Mouse (Mus musculus) embryonic facial prominence, embryonic 15.5 days (tissue): ENCODE results near the gene Gm20388. TPM values are rescaled to one million over a fixed set of nuclear protein-coding genes. Genes with fewer than 3 reads are reported as not detected.
A peak's percentile ranks its signal among the peaks of the same experiment; 100 is the strongest.

Experiments
- ATAC-seq: fragments of 200-750 bp; cut with Nextera tagmentation; 2 replicates; pipeline ENCODE4 v1.8.0; 2017; ENCODE audit warnings: low read depth, moderate TSS enrichment; ENCODE audit not compliant: insufficient number of reproducible peaks, low FRiP score, low TSS enrichment
- H3K27ac ChIP-seq: fragments of 300-500 bp; sonication (generic); replicated peaks from 2 replicates; pipeline ENCODE4 v1.5.1; 2015; ENCODE audit warnings: mild to moderate bottlenecking, inconsistent platforms
- H3K27me3 ChIP-seq: fragments of 300-500 bp; sonication (generic); 2 replicates; pipeline ENCODE4 v1.6.1; 2015; ENCODE audit warnings: inconsistent platforms
- H3K36me3 ChIP-seq: fragments of 300-500 bp; sonication (generic); 2 replicates; pipeline ENCODE4 v1.6.1; 2015; ENCODE audit warnings: mild to moderate bottlenecking, inconsistent platforms
- H3K4me1 ChIP-seq: fragments of 300-500 bp; sonication (generic); 2 replicates; pipeline ENCODE4 v1.6.1; 2015; ENCODE audit warnings: inconsistent platforms
- H3K4me2 ChIP-seq: fragments of 300-500 bp; sonication (generic); replicated peaks from 2 replicates; pipeline ENCODE4 v1.6.1; 2015; ENCODE audit warnings: mild to moderate bottlenecking, inconsistent platforms
- H3K4me3 ChIP-seq: fragments of 300-500 bp; sonication (generic); replicated peaks from 2 replicates; pipeline ENCODE4 v1.5.1; 2015; ENCODE audit warnings: mild to moderate bottlenecking, inconsistent platforms
- H3K9ac ChIP-seq: fragments of 300-500 bp; sonication (generic); 2 replicates; pipeline ENCODE4 v1.6.1; 2015; ENCODE audit warnings: inconsistent platforms
- H3K9me3 ChIP-seq: fragments of 300-500 bp; sonication (generic); replicated peaks from 2 replicates; pipeline ENCODE4 v1.6.1; 2016; ENCODE audit warnings: inconsistent platforms
- WGBS: fragments of 180-500 bp; shearing (Covaris S2); methylation state at CpG from one replicate; pipeline ENCODE4 v1.1.7; 2015; 5-methylcytosine and 5-hydroxymethylcytosine counted together
- polyA plus RNA-seq: library from polyadenylated mRNA; unstranded; fragments of >200 nt; fragmentation: Nextera tagmentation; extraction: Ambion mirVana; gene quantifications from 2 replicates; pipeline ENCODE4 v1.2.1, GENCODE M21; 2015

The Gm20388 gene
- polyA plus RNA-seq, 1 experiment from 2014 or later, result 8.0 TPM

GRCm38 (mm10) chr8:123760579-123760978 lies 3849.9 kb downstream of the Gm20388 start:
- Histone ChIP-seq H3K4me3 (no peak overlapping the region), H3K27ac (no peak overlapping the region), H3K4me1 (peaks cover 23% of the 10 kb centered on the region), H3K4me2 (no peak overlapping the region), H3K9me3 (no peaks in the 10 kb centered on the region), H3K36me3 (no peaks in the 10 kb centered on the region), H3K27me3 (no peaks in the 10 kb centered on the region; the same call in 1 of the 2 replicates), H3K9ac (no peak overlapping the region)
- 49% methylated on average over 5 of the region's 5 CpGs for WGBS
- ATAC-seq, result no peak

GRCm38 (mm10) chr8:123761266-123761882 lies 3850.7 kb downstream of the Gm20388 start:
- no peak overlapping the region for H3K4me3 ChIP-seq
- no peak overlapping the region for H3K4me2 ChIP-seq
- no peaks in the 10 kb centered on the region; the same call in 1 of the 2 replicates for H3K27me3 ChIP-seq
- H3K27ac ChIP-seq, result no peak overlapping the region
- H3K36me3 ChIP-seq, result no peaks in the 10 kb centered on the region
- WGBS, result 38% methylated on average over 12 of the region's 12 CpGs
- H3K9ac ChIP-seq, result no peak overlapping the region
- H3K4me1 ChIP-seq, result peaks cover 23% of the 10 kb centered on the region
- no peak for ATAC-seq
- H3K9me3 ChIP-seq, result no peaks in the 10 kb centered on the region

DNA sequence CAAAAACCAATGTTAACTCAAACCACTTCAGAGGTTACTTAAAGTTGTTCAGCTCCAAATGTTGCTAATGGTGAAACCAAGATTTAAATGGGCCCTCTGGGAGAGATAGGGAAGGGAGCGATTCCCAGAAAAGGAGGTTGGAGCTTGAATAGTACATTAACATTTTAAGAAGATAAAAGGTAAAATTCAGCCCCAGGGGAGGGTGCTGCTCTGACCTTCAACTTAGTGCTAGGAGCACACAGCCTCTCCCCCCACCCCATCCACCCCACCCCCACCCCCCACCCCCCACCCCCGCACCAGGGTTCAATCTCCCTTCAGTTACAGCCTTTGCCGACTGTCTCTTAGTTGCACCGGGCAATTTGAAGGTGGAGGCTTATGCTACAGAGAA lies 3851.2 kb downstream of the Gm20388 start:
- Histone ChIP-seq H3K27ac (no peak overlapping the region), H3K27me3 (no peaks in the 10 kb centered on the region; the same call in 1 of the 2 replicates), H3K4me1 (peaks cover 23% of the 10 kb centered on the region), H3K9me3 (no peaks in the 10 kb centered on the region), H3K36me3 (no peaks in the 10 kb centered on the region), H3K4me3 (no peak overlapping the region), H3K9ac (no peak overlapping the region), H3K4me2 (no peak overlapping the region)
- ATAC-seq, result no peak
- WGBS, result 17% methylated on average over 4 of the region's 4 CpGs

DNA sequence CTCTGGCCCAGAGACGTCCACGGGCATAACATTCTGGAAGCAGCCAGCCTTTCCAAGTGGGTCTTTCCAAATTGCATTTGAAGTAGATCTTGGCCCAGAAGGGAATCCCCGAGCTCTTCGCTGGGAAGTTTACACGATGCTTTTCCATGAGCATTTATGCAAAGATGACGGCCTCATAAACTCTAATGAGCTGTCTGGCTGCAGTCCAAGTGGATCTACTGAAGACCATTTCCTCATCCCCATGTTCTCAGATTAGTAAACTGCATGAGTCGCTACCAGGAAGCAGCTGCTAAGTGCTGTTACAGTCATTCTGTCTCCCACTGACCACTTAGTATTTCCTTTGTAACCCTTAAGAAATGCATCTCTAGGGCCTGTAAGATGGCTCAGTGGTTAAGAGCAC lies 3852.7 kb downstream of the Gm20388 start:
- WGBS, result 41% methylated on average over 7 of the region's 7 CpGs
- Histone ChIP-seq H3K27me3 (no peaks in the 10 kb centered on the region; the same call in 1 of the 2 replicates), H3K36me3 (no peaks in the 10 kb centered on the region), H3K4me1 (peaks cover 30% of the 10 kb centered on the region), H3K4me3 (no peak overlapping the region), H3K27ac (peak overlapping the region; percentile 29; the same call in 1 of the 2 replicates), H3K4me2 (no peak overlapping the region), H3K9me3 (no peaks in the 10 kb centered on the region), H3K9ac (no peak overlapping the region)
- no peak for ATAC-seq

- no peak overlapping the region for H3K4me2 ChIP-seq
- no peak overlapping the region for H3K4me3 ChIP-seq
- 41% methylated on average over 4 of the region's 4 CpGs for WGBS
- no peak overlapping the region for H3K27ac ChIP-seq
- no peak overlapping the region for H3K9ac ChIP-seq
- H3K36me3 ChIP-seq, result no peaks in the 10 kb centered on the region
- no peak for ATAC-seq
- no peaks in the 10 kb centered on the region; the same call in 1 of the 2 replicates for H3K27me3 ChIP-seq
- H3K9me3 ChIP-seq, result no peaks in the 10 kb centered on the region
- peaks cover 30% of the 10 kb centered on the region for H3K4me1 ChIP-seq
These were observed 3854.0 kb downstream of the Gm20388 start for GRCm38 (mm10) chr8:123764671-123765070.

- H3K9me3 ChIP-seq, result no peaks in the 10 kb centered on the region
- H3K27me3 ChIP-seq, result no peaks in the 10 kb centered on the region; the same call in 1 of the 2 replicates
- 83% methylated on average over 4 of the region's 4 CpGs for WGBS
These were observed 3855.9 kb downstream of the Gm20388 start for GRCm38 (mm10) chr8:123766516-123766915.

DNA sequence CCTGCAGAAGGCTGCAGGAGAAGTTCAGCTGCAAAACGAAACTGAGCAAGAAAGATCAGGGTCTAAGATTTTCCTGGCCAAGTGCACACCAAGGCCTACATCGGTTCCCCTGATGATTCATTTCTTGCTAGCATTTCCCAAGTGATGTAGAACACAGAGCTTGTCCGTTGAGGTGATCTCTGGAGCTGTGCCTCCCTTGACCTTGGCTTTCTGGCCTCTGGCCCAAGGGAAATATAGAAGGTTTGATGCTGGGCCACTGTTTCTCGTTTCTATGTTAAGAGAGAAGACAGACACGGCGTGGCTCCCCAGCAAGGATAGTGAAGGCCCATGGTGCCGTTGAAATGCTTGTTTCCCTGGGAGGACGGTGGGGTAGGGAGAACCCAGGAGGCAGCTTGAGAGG lies 3857.2 kb downstream of the Gm20388 start:
- Histone ChIP-seq H3K27me3 (no peaks in the 10 kb centered on the region; the same call in 1 of the 2 replicates), H3K9ac (no peak overlapping the region), H3K4me3 (no peak overlapping the region), H3K4me2 (no peak overlapping the region), H3K9me3 (no peaks in the 10 kb centered on the region), H3K27ac (no peak overlapping the region), H3K4me1 (peaks cover 14% of the 10 kb centered on the region), H3K36me3 (no peaks in the 10 kb centered on the region)
- no peak for ATAC-seq
- WGBS, result 68% methylated on average over 8 of the region's 8 CpGs

More at GRCm38 (mm10) chr8:123766516-123766915, 3855.9 kb downstream of the Gm20388 start:
- no peaks in the 10 kb centered on the region for H3K36me3 ChIP-seq
- ATAC-seq, result no peak
- no peak overlapping the region for H3K4me3 ChIP-seq
- no peak overlapping the region for H3K27ac ChIP-seq
- no peak overlapping the region for H3K9ac ChIP-seq
- no peak overlapping the region for H3K4me2 ChIP-seq
- H3K4me1 ChIP-seq, result peaks cover 21% of the 10 kb centered on the region

DNA sequence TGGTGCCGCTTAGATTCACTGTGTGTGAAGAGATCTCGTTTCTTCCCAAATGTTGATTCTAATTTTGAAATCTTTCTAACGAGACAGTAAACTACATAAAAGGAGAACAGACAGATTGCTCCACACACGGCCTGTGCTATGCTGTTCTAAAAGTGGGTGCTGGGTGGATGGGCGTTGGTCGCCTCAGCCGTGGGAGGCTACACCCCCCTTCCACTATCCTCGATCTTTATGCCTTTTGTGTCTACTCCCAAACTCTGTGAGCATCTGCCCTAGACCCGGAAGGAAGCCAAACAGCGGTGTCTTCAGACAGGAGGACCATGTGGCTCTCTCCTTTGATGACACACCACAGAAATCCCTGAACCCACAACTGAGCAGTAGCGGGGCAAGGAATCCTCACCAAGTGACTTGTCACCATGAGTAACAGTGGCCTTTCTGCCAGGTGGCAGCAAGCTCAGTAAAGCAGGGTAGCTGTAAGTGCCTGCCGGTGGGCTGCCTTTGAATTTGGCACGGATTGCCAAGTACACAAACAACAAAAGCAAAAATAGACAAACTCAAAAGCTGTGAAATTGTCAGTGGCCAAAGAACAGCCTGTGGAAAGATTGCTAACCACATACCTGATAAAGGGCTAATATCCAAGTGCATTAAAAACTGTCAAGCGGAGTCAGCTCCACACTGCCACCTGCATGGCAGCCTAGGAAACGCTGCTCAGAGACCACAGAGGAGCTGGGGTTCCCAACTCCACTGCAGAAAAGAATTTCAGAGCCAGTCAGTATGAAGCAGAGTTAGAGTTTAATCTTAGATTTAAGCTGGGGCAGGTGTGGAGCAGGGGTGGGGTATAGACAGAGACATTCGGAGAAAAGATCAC lies 3858.1 kb downstream of the Gm20388 start:
- Histone ChIP-seq H3K9ac (no peak overlapping the region), H3K4me3 (no peak overlapping the region), H3K36me3 (no peaks in the 10 kb centered on the region), H3K4me1 (peaks cover 7% of the 10 kb centered on the region; the same call in 1 of the 2 replicates), H3K4me2 (no peak overlapping the region), H3K27me3 (no peaks in the 10 kb centered on the region; the same call in 1 of the 2 replicates), H3K27ac (no peak overlapping the region), H3K9me3 (no peaks in the 10 kb centered on the region)
- WGBS, result 63% methylated on average over 16 of the region's 16 CpGs
- ATAC-seq, result no peak

DNA sequence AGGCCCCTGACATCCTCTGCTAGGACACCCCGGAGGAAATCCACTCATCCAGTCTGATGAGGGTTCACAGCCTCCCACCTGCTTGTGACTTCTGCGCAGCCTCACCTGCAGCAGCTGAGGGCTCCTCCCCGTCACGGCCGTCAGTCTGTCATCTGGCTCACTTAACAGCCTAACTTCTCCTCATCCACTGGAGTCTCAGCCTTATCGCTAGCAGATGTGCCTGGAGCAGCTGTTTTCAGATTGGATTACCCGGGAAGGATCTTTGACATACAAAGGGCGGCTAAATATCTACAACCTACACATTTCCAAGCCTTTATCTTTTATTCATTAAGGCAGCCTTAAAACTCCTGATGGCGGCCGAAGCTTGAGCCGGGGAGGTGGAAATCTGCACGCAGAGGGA lies 3862.8 kb downstream of the Gm20388 start:
- no peak overlapping the region for H3K4me3 ChIP-seq
- WGBS, result 33% methylated on average over 12 of the region's 12 CpGs
- H3K4me1 ChIP-seq, result no peaks in the 10 kb centered on the region
- H3K27me3 ChIP-seq, result no peaks in the 10 kb centered on the region
- no peaks in the 10 kb centered on the region for H3K36me3 ChIP-seq
- ATAC-seq, result no peak
- H3K27ac ChIP-seq, result no peak overlapping the region
- H3K9ac ChIP-seq, result no peak overlapping the region
- no peak overlapping the region for H3K4me2 ChIP-seq
- H3K9me3 ChIP-seq, result no peaks in the 10 kb centered on the region

GRCm38 (mm10) chr8:123774491-123774890 lies 3863.8 kb downstream of the Gm20388 start:
- 93% methylated on average over 1 of the region's 1 CpGs for WGBS
- no peaks in the 10 kb centered on the region for H3K4me1 ChIP-seq

DNA sequence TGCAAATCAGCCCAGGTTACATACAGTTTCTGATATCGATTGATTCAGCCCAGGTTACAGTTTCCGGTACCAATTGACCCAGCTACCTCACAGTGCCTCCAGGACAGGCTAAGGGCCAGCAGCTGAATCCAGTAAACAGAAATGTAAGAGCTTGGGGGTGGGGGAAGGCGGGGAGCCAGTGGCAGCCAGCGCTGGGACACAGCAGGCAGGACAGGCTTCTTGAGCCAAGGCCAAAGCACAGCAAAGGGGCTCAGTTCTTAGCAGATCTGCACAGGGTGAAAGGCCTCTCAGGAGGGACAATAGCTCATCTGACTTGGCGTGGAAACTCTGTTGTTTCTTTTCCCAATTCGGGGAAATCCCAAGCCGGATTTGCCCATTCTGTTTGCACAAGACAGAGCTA lies 3866.7 kb downstream of the Gm20388 start:
- no peaks in the 10 kb centered on the region for H3K9me3 ChIP-seq
- WGBS, result 48% methylated on average over 7 of the region's 7 CpGs
- no peak overlapping the region for H3K9ac ChIP-seq
- peaks cover 11% of the 10 kb centered on the region for H3K4me1 ChIP-seq
- ATAC-seq, result no peak
- H3K27ac ChIP-seq, result no peak overlapping the region
- no peaks in the 10 kb centered on the region for H3K27me3 ChIP-seq
- H3K36me3 ChIP-seq, result no peaks in the 10 kb centered on the region
- H3K4me2 ChIP-seq, result no peak overlapping the region
- no peak overlapping the region for H3K4me3 ChIP-seq

More at GRCm38 (mm10) chr8:123774491-123774890, 3863.8 kb downstream of the Gm20388 start:
- Histone ChIP-seq H3K36me3 (no peaks in the 10 kb centered on the region), H3K9ac (no peak overlapping the region), H3K27ac (no peak overlapping the region), H3K4me2 (no peak overlapping the region), H3K27me3 (no peaks in the 10 kb centered on the region), H3K9me3 (no peaks in the 10 kb centered on the region), H3K4me3 (no peak overlapping the region)
- no peak for ATAC-seq
